Mouse (Mus musculus) forebrain, embryonic 11.5 days (tissue): ENCODE results near the gene Pkib. TPM values are rescaled to one million over a fixed set of nuclear protein-coding genes. Genes with fewer than 3 reads are reported as not detected.

Experiments
- ATAC-seq: fragments of 200-750 bp; cut with Nextera tagmentation; replicated peaks from 2 replicates; pipeline ENCODE4 v1.8.0; 2017; ENCODE audit warnings: moderate TSS enrichment; ENCODE audit not compliant: low FRiP score
- DNase-seq: peaks from one replicate; pipeline ENCODE4 v3.0.0-alpha.2; 2017; ENCODE audit warnings: low spot score
- H3K27ac ChIP-seq: fragments of 300-500 bp; sonication (generic); 2 replicates; pipeline ENCODE4 v1.5.1; 2014; ENCODE audit warnings: low read depth, low read length
- H3K27me3 ChIP-seq: fragments of 300-500 bp; sonication (generic); 2 replicates; pipeline ENCODE4 v1.6.1; 2014; ENCODE audit warnings: mild to moderate bottlenecking, low read length, mixed read lengths; ENCODE audit not compliant: control insufficient read depth, insufficient read depth
- H3K36me3 ChIP-seq: fragments of 300-500 bp; sonication (generic); 2 replicates; pipeline ENCODE4 v1.6.1; 2014; ENCODE audit warnings: mild to moderate bottlenecking, low read length, moderate library complexity, mixed read lengths; ENCODE audit not compliant: control insufficient read depth, insufficient read depth
- H3K4me1 ChIP-seq: fragments of 300-500 bp; sonication (generic); replicated peaks from 2 replicates; pipeline ENCODE4 v1.6.1; 2014; ENCODE audit warnings: low read length, mixed read lengths; ENCODE audit not compliant: control insufficient read depth, insufficient read depth
- H3K4me2 ChIP-seq: fragments of 300-500 bp; sonication (generic); 2 replicates; pipeline ENCODE4 v1.6.1; 2014; ENCODE audit warnings: low read depth, mild to moderate bottlenecking, low read length, moderate library complexity, mixed read lengths; ENCODE audit not compliant: severe bottlenecking
- H3K4me3 ChIP-seq: fragments of 300-500 bp; sonication (generic); 2 replicates; pipeline ENCODE4 v1.5.1; 2014; ENCODE audit warnings: low read depth, low read length
- H3K9ac ChIP-seq: fragments of 300-500 bp; sonication (generic); 2 replicates; pipeline ENCODE4 v1.6.1; 2014; ENCODE audit warnings: low read length
- H3K9me3 ChIP-seq: fragments of 300-500 bp; sonication (generic); 2 replicates; pipeline ENCODE4 v1.6.1; 2016; ENCODE audit warnings: low read length, mixed read lengths; ENCODE audit not compliant: control insufficient read depth
- WGBS: fragments of 180-500 bp; shearing (Covaris S2); extraction: QIAGEN DNeasy Blood & Tissue Kit; methylation state at CpG from one replicate; pipeline ENCODE4 v1.1.7; 2014; 5-methylcytosine and 5-hydroxymethylcytosine counted together
- polyA plus RNA-seq: library from polyadenylated mRNA; unstranded; fragments of >200 nt; fragmentation: Nextera tagmentation; extraction: Ambion mirVana; gene quantifications from 2 replicates; pipeline ENCODE4 v1.2.1, GENCODE M21; 2014

The Pkib gene
- polyA plus RNA-seq, 1 experiment from 2014 or later = 2.2 TPM

DNA sequence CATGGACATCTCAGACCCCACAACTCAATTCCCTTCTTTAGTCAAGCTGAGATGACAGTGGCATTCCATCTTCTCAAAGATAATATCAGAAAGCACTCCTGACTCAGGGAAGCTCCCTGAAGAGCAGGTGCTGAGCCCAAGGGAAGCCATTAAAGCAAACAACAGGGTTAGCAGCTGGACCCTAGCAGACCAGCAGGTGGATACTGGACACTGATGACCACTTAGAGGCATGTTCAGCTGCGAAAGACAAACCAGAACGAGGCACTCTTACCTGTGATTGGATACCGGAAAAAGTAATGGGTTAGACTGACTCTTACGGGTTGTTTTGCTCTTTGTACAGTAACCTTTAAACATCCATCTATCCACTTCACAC lies 1.1 kb downstream of the Pkib start:
- no peak for DNase-seq
- ATAC-seq = no peak
- H3K4me2 ChIP-seq = no peak overlapping the region
- H3K27ac ChIP-seq = no peak overlapping the region
- H3K9ac ChIP-seq = no peak overlapping the region
- H3K4me1 ChIP-seq = peaks cover 2% of the 10 kb centered on the region; the same call in 1 of the 2 replicates
- no peaks in the 10 kb centered on the region for H3K36me3 ChIP-seq
- no peaks in the 10 kb centered on the region for H3K9me3 ChIP-seq
- WGBS = 80% methylated on average over 4 of the region's 4 CpGs
- peaks cover 4% of the 10 kb centered on the region; the same call in 1 of the 2 replicates for H3K27me3 ChIP-seq
- H3K4me3 ChIP-seq = no peak overlapping the region

DNA sequence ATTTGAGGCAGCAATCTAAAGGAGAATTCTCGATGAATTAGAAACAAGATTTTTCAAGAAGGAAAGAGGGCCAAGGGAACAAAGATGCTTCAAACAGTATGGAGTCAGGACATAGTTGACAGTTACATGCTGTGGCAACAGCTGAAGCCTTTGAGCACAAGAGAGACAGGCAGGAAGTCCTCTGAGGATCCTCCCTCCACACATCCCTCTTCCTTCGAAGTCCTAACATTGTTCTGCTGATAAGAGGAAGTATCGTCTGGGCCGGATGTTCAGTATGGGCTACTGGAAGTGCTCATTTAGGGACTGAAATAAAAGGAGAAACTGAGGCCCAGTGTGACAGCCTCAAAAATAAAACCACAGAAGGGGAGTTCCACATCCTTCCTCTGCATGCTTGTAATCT lies 5.2 kb downstream of the Pkib start:
- WGBS = 89% methylated on average over 4 of the region's 4 CpGs
- H3K9me3 ChIP-seq = no peaks in the 10 kb centered on the region
- DNase-seq = no peak
- H3K4me1 ChIP-seq = peaks cover 2% of the 10 kb centered on the region; the same call in 1 of the 2 replicates
- no peak overlapping the region for H3K4me3 ChIP-seq
- no peak overlapping the region for H3K27ac ChIP-seq
- H3K4me2 ChIP-seq = no peak overlapping the region
- H3K36me3 ChIP-seq = no peaks in the 10 kb centered on the region
- no peak overlapping the region for H3K9ac ChIP-seq
- ATAC-seq = no peak
- H3K27me3 ChIP-seq = peaks cover 4% of the 10 kb centered on the region; the same call in 1 of the 2 replicates

DNA sequence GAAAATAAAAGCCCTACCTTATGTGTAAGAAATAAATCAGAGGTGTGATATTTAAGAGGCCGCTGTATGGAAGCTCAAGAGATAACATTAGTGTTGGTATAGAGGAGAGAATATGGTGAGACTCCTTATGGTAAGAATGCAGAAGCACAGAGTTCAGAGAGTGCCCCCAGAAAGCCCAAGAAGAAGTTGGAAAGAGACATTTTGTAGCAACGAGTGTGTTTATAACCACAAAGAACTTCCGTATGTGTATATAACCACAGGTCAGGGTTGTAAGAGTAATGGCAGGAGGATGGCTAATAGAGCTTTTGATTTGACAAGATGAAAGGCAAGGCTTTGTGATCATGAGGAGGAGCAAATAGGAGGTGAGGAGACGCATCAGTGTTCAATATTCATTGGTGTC lies 6.5 kb downstream of the Pkib start:
- H3K9ac ChIP-seq = no peak overlapping the region
- H3K36me3 ChIP-seq = no peaks in the 10 kb centered on the region
- H3K27ac ChIP-seq = no peak overlapping the region
- no peaks in the 10 kb centered on the region for H3K27me3 ChIP-seq
- ATAC-seq (no peak), DNase-seq (no peak)
- no peaks in the 10 kb centered on the region for H3K4me1 ChIP-seq
- 89% methylated on average over 4 of the region's 4 CpGs for WGBS
- H3K4me3 ChIP-seq = no peak overlapping the region
- H3K4me2 ChIP-seq = no peak overlapping the region
- H3K9me3 ChIP-seq = no peaks in the 10 kb centered on the region

DNA sequence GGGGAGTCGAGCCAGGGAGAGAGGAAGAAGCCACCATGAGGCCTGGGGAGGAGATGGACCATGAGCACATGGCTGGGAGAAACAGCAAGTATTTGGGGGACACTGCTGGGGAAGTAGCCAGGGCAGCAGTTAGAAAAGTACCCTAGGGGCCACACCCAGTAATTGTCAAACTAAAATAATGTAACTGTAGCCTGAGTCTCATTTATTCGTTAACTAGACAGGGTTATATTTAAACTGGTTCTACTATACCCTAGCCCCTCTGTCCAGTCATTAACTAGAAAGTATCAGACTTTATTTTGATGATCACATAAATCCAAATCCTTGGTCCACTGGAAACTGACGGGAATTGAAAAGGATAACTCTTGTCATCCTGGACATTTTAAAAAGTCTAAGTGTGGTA lies 7.8 kb downstream of the Pkib start:
- DNase-seq (no peak), ATAC-seq (no peak)
- no peak overlapping the region for H3K27ac ChIP-seq
- H3K36me3 ChIP-seq = no peaks in the 10 kb centered on the region
- no peak overlapping the region for H3K4me2 ChIP-seq
- 76% methylated on average over 3 of the region's 3 CpGs for WGBS
- no peak overlapping the region for H3K4me3 ChIP-seq
- H3K9ac ChIP-seq = no peak overlapping the region
- no peaks in the 10 kb centered on the region for H3K27me3 ChIP-seq
- no peaks in the 10 kb centered on the region for H3K4me1 ChIP-seq
- H3K9me3 ChIP-seq = no peaks in the 10 kb centered on the region

DNA sequence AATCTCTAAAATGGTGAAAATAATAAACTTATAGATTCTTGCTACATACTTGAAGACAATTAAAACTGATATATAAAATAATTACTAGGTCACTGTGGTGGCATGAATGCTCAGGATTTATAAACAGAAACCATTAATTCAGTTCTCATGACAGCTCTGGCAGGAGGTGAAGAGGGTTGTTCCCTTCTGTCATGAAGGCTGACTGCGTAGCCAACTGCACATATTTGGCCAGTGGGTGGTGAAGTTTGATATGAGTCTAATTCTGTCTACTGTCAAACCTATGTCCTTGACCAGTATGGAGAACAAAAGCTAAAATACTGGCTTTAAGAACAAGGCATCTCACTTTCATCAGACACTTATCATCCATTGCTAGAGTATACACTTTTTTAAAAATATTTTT lies 21.5 kb downstream of the Pkib start:
- Histone ChIP-seq H3K4me1 (no peaks in the 10 kb centered on the region), H3K9me3 (no peaks in the 10 kb centered on the region)
- ATAC-seq = no peak

DNA sequence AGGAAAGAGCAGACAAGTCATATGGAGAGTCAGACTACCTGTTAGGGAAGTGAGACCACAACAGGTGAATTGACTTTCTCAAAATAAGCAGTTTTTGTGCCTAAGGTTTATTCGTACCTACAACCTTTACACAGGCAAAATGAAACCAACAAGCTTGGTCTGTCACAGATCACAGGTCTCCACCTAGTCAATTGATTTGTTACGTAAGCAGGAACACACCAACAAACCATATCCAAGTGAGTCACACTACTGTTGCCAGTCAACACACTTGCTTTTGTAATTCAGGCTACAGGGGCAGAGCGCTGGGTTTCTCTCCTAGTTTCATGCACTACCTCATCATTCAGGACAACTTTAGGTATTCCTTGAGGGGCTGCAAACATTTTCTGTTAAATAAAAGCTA lies 28.7 kb downstream of the Pkib start:
- 85% methylated on average over 3 of the region's 3 CpGs for WGBS
- no peaks in the 10 kb centered on the region for H3K4me1 ChIP-seq
- H3K9me3 ChIP-seq = no peaks in the 10 kb centered on the region
- no peak overlapping the region for H3K9ac ChIP-seq
- H3K4me2 ChIP-seq = no peak overlapping the region
- DNase-seq (no peak), ATAC-seq (no peak)
- no peaks in the 10 kb centered on the region for H3K36me3 ChIP-seq
- H3K4me3 ChIP-seq = no peak overlapping the region
- H3K27ac ChIP-seq = no peak overlapping the region
- H3K27me3 ChIP-seq = no peaks in the 10 kb centered on the region

More for the DNA sequence above, 21.5 kb downstream of the Pkib start:
- DNase-seq = no peak
- Histone ChIP-seq H3K36me3 (no peaks in the 10 kb centered on the region), H3K9ac (no peak overlapping the region), H3K27me3 (no peaks in the 10 kb centered on the region), H3K4me2 (no peak overlapping the region), H3K4me3 (no peak overlapping the region), H3K27ac (no peak overlapping the region)
- 86% methylated on average over 1 of the region's 1 CpGs for WGBS

DNA sequence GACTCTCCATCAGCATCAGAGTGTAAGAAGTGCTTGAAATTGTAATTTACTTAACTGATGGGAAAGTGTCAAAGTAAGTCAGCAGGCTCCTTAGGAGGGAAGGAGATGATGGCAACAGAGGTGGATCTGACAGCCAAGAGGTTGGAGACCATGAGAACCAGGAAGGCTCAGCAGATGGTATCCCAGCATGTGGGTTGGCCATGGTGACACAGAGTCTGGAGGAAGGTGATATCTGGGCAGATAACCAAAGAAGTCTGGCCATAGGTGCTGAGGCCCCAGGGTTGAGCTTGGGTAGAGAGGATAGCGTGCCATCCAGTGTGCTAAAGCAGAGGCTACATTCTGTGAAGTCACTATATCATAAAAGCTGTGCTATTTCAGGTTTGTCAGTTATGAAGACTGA lies 32.0 kb downstream of the Pkib start:
- Histone ChIP-seq H3K9ac (no peak overlapping the region), H3K4me1 (no peaks in the 10 kb centered on the region), H3K36me3 (no peaks in the 10 kb centered on the region), H3K27ac (no peak overlapping the region), H3K27me3 (no peaks in the 10 kb centered on the region), H3K4me2 (no peak overlapping the region), H3K9me3 (no peaks in the 10 kb centered on the region), H3K4me3 (no peak overlapping the region)
- 87% methylated on average over 1 of the region's 1 CpGs for WGBS
- ATAC-seq = no peak
- no peak for DNase-seq

DNA sequence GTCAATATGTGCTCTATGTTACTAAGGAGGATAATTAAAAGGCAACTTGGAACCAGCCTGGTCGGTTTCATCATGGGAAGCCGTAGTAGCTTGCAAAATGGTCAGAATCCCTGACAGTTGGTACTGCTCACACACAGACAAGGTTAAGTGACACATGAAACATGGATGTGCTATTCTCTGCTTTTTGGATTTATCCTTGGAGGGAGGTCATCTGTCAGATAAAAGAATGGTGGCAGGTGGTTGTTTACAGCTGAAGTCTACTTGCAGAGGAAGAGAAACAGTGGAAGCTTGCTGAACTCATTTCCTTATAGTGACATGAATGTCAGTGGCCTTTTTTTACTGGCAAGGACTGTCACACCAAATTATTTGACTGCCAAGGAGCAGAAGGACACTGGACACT lies 32.5 kb downstream of the Pkib start:
- no peaks in the 10 kb centered on the region for H3K4me1 ChIP-seq
- H3K9me3 ChIP-seq = no peaks in the 10 kb centered on the region
- H3K27me3 ChIP-seq = no peaks in the 10 kb centered on the region
- H3K9ac ChIP-seq = no peak overlapping the region
- H3K36me3 ChIP-seq = no peaks in the 10 kb centered on the region
- no peak overlapping the region for H3K27ac ChIP-seq
- DNase-seq (no peak), ATAC-seq (no peak)
- H3K4me2 ChIP-seq = no peak overlapping the region
- no peak overlapping the region for H3K4me3 ChIP-seq
- WGBS = 93% methylated on average over 2 of the region's 2 CpGs

DNA sequence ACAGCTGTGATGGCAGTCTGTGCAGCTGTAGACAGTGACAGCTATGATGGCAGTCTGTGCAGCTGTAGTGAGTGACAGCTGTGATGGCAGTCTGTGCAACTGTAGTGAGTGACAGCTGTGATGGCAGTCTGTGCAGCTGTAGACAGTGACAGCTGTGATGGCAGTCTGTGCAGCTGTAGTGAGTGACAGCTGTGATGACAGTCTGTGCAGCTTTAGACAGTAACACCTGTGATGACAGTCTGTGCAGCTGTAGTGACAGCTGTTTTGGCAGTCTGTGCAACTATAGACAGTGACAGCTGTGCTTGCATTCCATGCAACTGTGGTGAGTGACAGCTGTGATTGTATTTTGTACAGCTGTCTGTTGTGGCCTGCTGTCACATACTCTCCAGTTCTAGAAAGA lies 44.0 kb downstream of the Pkib start:
- Histone ChIP-seq H3K27me3 (no peaks in the 10 kb centered on the region), H3K36me3 (no peaks in the 10 kb centered on the region), H3K4me2 (no peak overlapping the region), H3K27ac (no peak overlapping the region), H3K9me3 (no peaks in the 10 kb centered on the region), H3K4me1 (no peaks in the 10 kb centered on the region), H3K4me3 (no peak overlapping the region), H3K9ac (no peak overlapping the region)
- ATAC-seq (no peak), DNase-seq (no peak)
